Mouse (Mus musculus): ENCODE results near the gene Spata31d1a. TPM values are rescaled to one million over a fixed set of nuclear protein-coding genes. Genes with fewer than 3 reads are reported as not detected.
A peak's percentile ranks its signal among the peaks of the same experiment; 100 is the strongest.

Spata31d1a gene
- polyA plus RNA-seq, 1 experiment, result not detected

DNA sequence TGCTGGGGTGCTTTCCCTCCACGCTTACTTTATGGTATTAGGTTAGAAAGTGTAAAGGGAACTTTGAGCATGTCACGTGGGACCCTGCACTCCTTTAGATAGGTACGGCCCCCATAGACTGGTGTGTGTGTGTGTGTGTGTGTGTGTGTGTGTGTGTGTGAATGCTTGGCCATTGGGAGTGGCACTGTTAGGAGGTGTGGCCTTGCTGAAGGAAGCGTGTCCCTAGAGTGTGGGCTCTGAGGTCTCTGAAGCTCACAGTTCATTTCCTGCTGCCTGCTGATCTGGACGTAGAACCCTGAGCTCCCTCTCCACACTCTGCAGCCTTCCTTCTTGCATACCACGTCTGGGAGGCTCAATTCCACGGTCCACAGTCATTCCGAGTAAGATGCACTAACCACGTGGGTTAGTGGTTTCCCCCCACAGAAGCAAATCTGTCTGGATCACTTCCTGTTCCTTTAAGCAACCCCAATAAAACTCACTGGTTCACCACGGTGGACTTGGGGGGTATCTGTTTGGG is 53.8 kb downstream of the Spata31d1a start:
- Histone ChIP-seq H3K4me3 (ENCODE audit: insufficient read depth, low read length) (no peak overlapping the region), H3K27ac (ENCODE audit: insufficient read depth, low read length) (0 out of 2 replicates have a peak overlapping the region, but pooled peaks have one; percentile 9), H3K4me1 (ENCODE audit: control insufficient read depth, insufficient read depth, low read length) (0 out of 2 replicates have a peak, but pooled peaks cover 6% of the 10 kb centered on the region)
- no peak for TF ChIP-seq POLR2A (IDR thresholded peaks at IDR 0.05; ENCODE audit: low read depth, low read length)
- TF ChIP-seq CTCF (IDR thresholded peaks at IDR 0.05; ENCODE audit: borderline replicate concordance, insufficient read depth, low read length), result no peak

DNA sequence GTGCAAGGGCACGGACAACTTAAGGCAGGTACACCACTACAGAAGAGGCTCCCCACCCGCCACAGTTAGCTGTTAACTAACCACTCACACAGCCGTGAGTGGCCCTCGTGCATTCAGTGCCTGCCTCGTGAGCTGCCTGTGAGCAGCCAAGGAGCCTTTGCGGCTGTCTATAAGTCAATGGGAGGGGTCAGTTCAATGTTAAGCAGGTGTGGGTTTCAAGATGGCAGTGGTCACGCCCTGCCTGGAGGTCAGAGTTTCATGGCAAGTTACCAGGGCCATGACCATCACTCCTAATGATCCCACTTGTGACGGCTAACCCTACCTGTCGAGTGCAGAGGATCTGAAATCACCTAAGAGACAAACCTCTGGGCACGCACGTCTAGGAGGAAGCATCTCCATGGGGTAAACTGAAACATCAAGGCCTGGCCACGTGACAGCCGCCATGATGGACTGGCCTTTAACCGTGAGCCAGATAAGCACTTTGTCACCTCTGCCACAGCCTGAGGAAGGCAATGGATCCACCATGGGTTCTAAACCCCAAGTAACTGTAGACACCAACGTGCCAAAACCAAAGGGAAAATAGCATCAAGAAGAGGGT is 54.3 kb downstream of the Spata31d1a start:
- Histone ChIP-seq H3K27ac (ENCODE audit: insufficient read depth, low read length) (no peak overlapping the region), H3K4me1 (ENCODE audit: control insufficient read depth, insufficient read depth, low read length) (0 out of 2 replicates have a peak, but pooled peaks cover 6% of the 10 kb centered on the region), H3K4me3 (ENCODE audit: insufficient read depth, low read length) (no peak overlapping the region)
- TF ChIP-seq POLR2A (IDR thresholded peaks at IDR 0.05; ENCODE audit: low read depth, low read length), result no peak
- TF ChIP-seq CTCF (IDR thresholded peaks at IDR 0.05; ENCODE audit: borderline replicate concordance, insufficient read depth, low read length), result no peak

DNA sequence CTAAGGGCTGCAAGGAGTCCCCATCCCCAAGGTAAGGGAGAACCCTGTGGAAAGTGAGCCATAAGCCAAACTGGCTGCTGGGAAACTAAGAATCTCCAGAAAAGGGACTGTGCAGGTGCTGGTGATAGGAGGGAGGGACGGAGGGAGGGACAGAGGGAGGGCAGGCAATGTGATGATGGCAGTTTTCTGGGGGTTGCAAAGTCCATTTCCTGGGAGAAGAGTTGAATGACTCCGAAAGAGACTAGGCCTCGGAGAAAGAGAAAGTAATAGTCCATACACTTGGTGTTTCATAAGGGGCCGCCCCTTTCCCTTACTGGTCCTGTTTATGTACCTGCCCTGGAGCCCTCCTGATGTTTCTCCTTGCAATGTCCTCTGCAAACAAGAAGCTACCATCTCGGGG is 55.7 kb downstream of the Spata31d1a start:
- 0 out of 2 replicates have a peak, but pooled peaks cover 6% of the 10 kb centered on the region for H3K4me1 ChIP-seq (ENCODE audit: control insufficient read depth, insufficient read depth, low read length)
- no peak for TF ChIP-seq CTCF (IDR thresholded peaks at IDR 0.05; ENCODE audit: borderline replicate concordance, insufficient read depth, low read length)
- no peak for TF ChIP-seq POLR2A (IDR thresholded peaks at IDR 0.05; ENCODE audit: low read depth, low read length)
- H3K4me3 ChIP-seq (ENCODE audit: insufficient read depth, low read length), result no peak overlapping the region
- no peak overlapping the region for H3K27ac ChIP-seq (ENCODE audit: insufficient read depth, low read length)

DNA sequence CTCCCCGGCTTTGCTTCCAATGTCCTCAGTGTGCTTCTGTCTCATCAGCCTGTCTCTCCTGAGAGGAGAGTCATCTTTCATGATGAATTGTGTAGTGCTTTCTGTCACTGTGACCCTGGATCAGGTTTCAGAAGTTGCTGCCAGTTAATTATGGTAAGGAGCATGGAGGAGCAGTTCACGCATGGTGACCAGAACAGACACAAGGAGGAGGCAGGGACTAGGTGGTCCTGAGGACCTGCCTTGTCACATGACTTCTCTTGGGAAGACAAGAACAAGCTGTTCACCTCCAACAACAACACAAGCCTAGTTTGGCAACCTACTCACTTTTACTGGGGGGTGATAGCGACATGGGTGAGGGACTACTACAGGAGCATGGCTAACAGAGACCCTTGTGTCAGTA is 57.0 kb downstream of the Spata31d1a start:
- Histone ChIP-seq H3K4me3 (ENCODE audit: insufficient read depth, low read length) (no peak overlapping the region), H3K27ac (ENCODE audit: insufficient read depth, low read length) (no peak overlapping the region), H3K4me1 (ENCODE audit: control insufficient read depth, insufficient read depth, low read length) (0 out of 2 replicates have a peak, but pooled peaks cover 6% of the 10 kb centered on the region)
- no peak for TF ChIP-seq CTCF (IDR thresholded peaks at IDR 0.05; ENCODE audit: borderline replicate concordance, insufficient read depth, low read length)
- TF ChIP-seq POLR2A (IDR thresholded peaks at IDR 0.05; ENCODE audit: low read depth, low read length), result no peak

DNA sequence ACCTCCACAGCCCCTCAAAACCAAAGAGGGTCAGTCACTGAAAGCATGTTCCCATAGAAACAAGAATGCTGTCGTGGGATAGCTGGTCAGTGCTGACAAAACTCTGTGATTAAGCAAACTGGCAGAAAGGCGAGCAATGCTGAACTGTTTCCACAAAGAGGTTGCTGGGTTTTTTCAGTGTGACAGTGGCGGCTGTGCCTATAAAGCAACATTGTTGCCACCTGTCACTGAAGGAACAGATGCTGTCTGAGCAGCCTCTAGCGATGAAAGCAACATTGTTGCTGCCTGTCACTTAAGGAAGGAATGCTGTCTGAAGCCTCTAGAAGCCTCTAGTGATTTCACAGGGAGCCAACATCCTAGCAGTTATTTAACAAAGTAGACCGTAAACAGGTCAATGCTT is 57.5 kb downstream of the Spata31d1a start:
- H3K4me3 ChIP-seq (ENCODE audit: insufficient read depth, low read length), result no peak overlapping the region
- peaks cover 9% of the 10 kb centered on the region for H3K4me1 ChIP-seq (ENCODE audit: control insufficient read depth, insufficient read depth, low read length)
- H3K27ac ChIP-seq (ENCODE audit: insufficient read depth, low read length), result no peak overlapping the region
- TF ChIP-seq POLR2A (IDR thresholded peaks at IDR 0.05; ENCODE audit: low read depth, low read length), result no peak
- no peak for TF ChIP-seq CTCF (IDR thresholded peaks at IDR 0.05; ENCODE audit: borderline replicate concordance, insufficient read depth, low read length)

Other genes with a start within 250 kb of the Spata31d1a start
- 62.4 and 62.8 TPM in 2 replicates for gene Agtpbp1, start 125.1 kb downstream of the Spata31d1a start, polyA plus RNA-seq (2011; ENCODE audit: insufficient read length, low read depth, missing spikeins)
- gene Naa35, start 125.1 kb downstream of the Spata31d1a start, polyA plus RNA-seq (2011; ENCODE audit: insufficient read length, low read depth, missing spikeins), result 106 and 121 TPM in 2 replicates
- gene Golm1, start 34.5 kb downstream of the Spata31d1a start, polyA plus RNA-seq (2011; ENCODE audit: insufficient read length, low read depth, missing spikeins), result 31.7 and 36.1 TPM in 2 replicates
- gene 4921517D22Rik, start 16.2 kb downstream of the Spata31d1a start, polyA plus RNA-seq (2011; ENCODE audit: insufficient read length, low read depth, missing spikeins), result not detected in 2 replicates
- gene Spata31d1b, start 2.0 kb upstream of the Spata31d1a start, polyA plus RNA-seq (2011; ENCODE audit: insufficient read length, low read depth, missing spikeins), result not detected in 2 replicates
- gene Spata31d1d, start 21.4 kb upstream of the Spata31d1a start, polyA plus RNA-seq (2011; ENCODE audit: insufficient read length, low read depth, missing spikeins), result not detected in 2 replicates
- gene 1700014D04Rik, start 36.4 kb upstream of the Spata31d1a start, polyA plus RNA-seq (2011; ENCODE audit: insufficient read length, low read depth, missing spikeins), result not detected in 2 replicates
- gene Isca1, start 59.5 kb upstream of the Spata31d1a start, polyA plus RNA-seq (2011; ENCODE audit: insufficient read length, low read depth, missing spikeins), result 56.6 and 64.3 TPM in 2 replicates
- gene Gm49354, start 71.9 kb upstream of the Spata31d1a start, polyA plus RNA-seq (2011; ENCODE audit: insufficient read length, low read depth, missing spikeins), result not detected in 2 replicates
- gene Tut7, start 112.8 kb upstream of the Spata31d1a start, polyA plus RNA-seq (2011; ENCODE audit: insufficient read length, low read depth, missing spikeins), result 102 and 113 TPM in 2 replicates